ENCODE assay signal across 8 mouse cellular contexts in genomic region chr14:33371248-33371647, GRCm38 (mm10).
DNase-seq lines count a peak whose midpoint lies in the region; ATAC-seq and TF ChIP-seq lines count a peak whose summit lies in the region.

No protein-coding gene starts in this region.

- H3K4me3 ChIP-seq in C2C12 (ENCODE audit: insufficient read depth, poor library complexity, severe bottlenecking): no peak overlapping the region
- H3K4me3 ChIP-seq in limb, embryonic 13.5 days: no peak overlapping the region
- no peak overlapping the region for H3K4me3 ChIP-seq in myocyte

- H3K4me2 ChIP-seq in limb, embryonic 13.5 days (replicated peaks): no peak overlapping the region
- H3K4me2 ChIP-seq in myocyte (ENCODE audit: low read depth): no peak overlapping the region

- peak; percentile 17 for TF ChIP-seq POLR2A in myocyte (IDR thresholded peaks at IDR 0.05; ENCODE audit: insufficient read length, low read depth)

- no peak overlapping the region for H3K9ac ChIP-seq in limb, embryonic 13.5 days

- H3K27me3 ChIP-seq in C2C12 (ENCODE audit: control insufficient read depth, insufficient read depth, insufficient read length) (no peaks in the 10 kb centered on the region), myocyte (ENCODE audit: control insufficient read depth, insufficient read depth, insufficient read length) (no peaks in the 10 kb centered on the region)
- no peaks in the 10 kb centered on the region for H3K27me3 ChIP-seq in limb, embryonic 13.5 days

- DNase-seq in adrenal gland, adult 18-20 months (ENCODE audit: low spot score in 2 of 2): peak; percentile 59 to 61
- peak; percentile 80 for DNase-seq in embryo, embryonic 11 days
- DNase-seq in kidney, adult 18-20 months: peak; percentile 67
- peak; percentile 56 for DNase-seq in testis, postnatal 14 days (ENCODE audit: low spot score)

- no peaks in the 10 kb centered on the region for H3K79me3 ChIP-seq in C2C12 (ENCODE audit: low read depth)

- H3K4me1 ChIP-seq in limb, embryonic 13.5 days: peaks cover 8% of the 10 kb centered on the region

- H3K79me2 ChIP-seq in C2C12 (ENCODE audit: control insufficient read depth, insufficient read depth) (no peaks in the 10 kb centered on the region), myocyte (ENCODE audit: control insufficient read depth, insufficient read depth) (no peaks in the 10 kb centered on the region)

- H3ac ChIP-seq in C2C12 (ENCODE audit: control insufficient read depth, insufficient read length, low read depth) (no peak overlapping the region), myocyte (ENCODE audit: control insufficient read depth, insufficient read length) (no peak overlapping the region)

- H3K36me3 ChIP-seq in C2C12 (ENCODE audit: control insufficient read depth, insufficient read depth) (peaks cover 54% of the 10 kb centered on the region), myocyte (ENCODE audit: control insufficient read depth, insufficient read depth) (peaks cover 10% of the 10 kb centered on the region)
- 0 out of 2 replicates have a peak, but pooled peaks cover 5% of the 10 kb centered on the region for H3K36me3 ChIP-seq in limb, embryonic 13.5 days

- H3K9me3 ChIP-seq in limb, embryonic 13.5 days: no peaks in the 10 kb centered on the region

- H3K27ac ChIP-seq in limb, embryonic 13.5 days: no peak overlapping the region

- 17% methylated on average over 3 of the region's 3 CpGs for WGBS in limb, embryonic 13.5 days

- peak; percentile 59 for ATAC-seq in granulocyte monocyte progenitor cell, adult 5-6 weeks (replicated peaks; ENCODE audit: poor library complexity, severe bottlenecking)
- peak; percentile 58 for ATAC-seq in limb, embryonic 13.5 days (ENCODE audit: low FRiP score, low read depth)

- peak; percentile 59 for TF ChIP-seq CTCF in C2C12 (IDR thresholded peaks at IDR 0.05; ENCODE audit: control insufficient read depth, insufficient read depth, insufficient read length)

TF ChIP-seq in C2C12, 6 proteins besides CTCF, POLR2A, EP300 and RAD21:
- TF ChIP-seq FOSL1 (IDR thresholded peaks at IDR 0.05; ENCODE audit: insufficient read depth, low read length, poor library complexity, severe bottlenecking): no peak
- TF ChIP-seq MYOG (IDR thresholded peaks at IDR 0.05; ENCODE audit: control insufficient read depth, extremely low read depth, insufficient read length): no peak
- no peak for TF ChIP-seq MAX (IDR thresholded peaks at IDR 0.05)
- TF ChIP-seq MYOD1 (IDR thresholded peaks at IDR 0.05; ENCODE audit: control insufficient read depth, insufficient read length, low read depth): no peak
- TF ChIP-seq USF1 (IDR thresholded peaks at IDR 0.05; ENCODE audit: low read depth): no peak
- no peak for TF ChIP-seq CEBPB (IDR thresholded peaks at IDR 0.05; ENCODE audit: low read depth)

TF ChIP-seq in myocyte, 11 proteins besides CTCF, POLR2A, EP300 and RAD21:
- TF ChIP-seq E2F4 (IDR thresholded peaks at IDR 0.05; ENCODE audit: insufficient read depth) (no peak), USF1 (IDR thresholded peaks at IDR 0.05; ENCODE audit: low read depth) (no peak), MAX (IDR thresholded peaks at IDR 0.05; ENCODE audit: low read depth) (no peak), CEBPB (IDR thresholded peaks at IDR 0.05; ENCODE audit: insufficient read depth, poor library complexity, severe bottlenecking) (no peak), TCF3 (IDR thresholded peaks at IDR 0.05; ENCODE audit: insufficient read length, low read depth) (no peak), MYOD1 (IDR thresholded peaks at IDR 0.05; ENCODE audit: control insufficient read depth in 1 of 3, insufficient read length in 2 of 3, low read depth in 2 of 3) (no peak), MYOG (IDR thresholded peaks at IDR 0.05; ENCODE audit: control insufficient read depth in 1 of 3, insufficient read depth in 1 of 3, insufficient read length in 2 of 3, low read depth in 2 of 3) (no peak), TCF12 (IDR thresholded peaks at IDR 0.05; ENCODE audit: insufficient read depth, poor library complexity, severe bottlenecking) (no peak), POLR2AphosphoS2 (IDR thresholded peaks at IDR 0.05; ENCODE audit: insufficient read length, low read depth) (peak; percentile 64)
